Mouse (Mus musculus): Measurements from ENCODE around the gene Gabra1.

The Gabra1 gene

DNA sequence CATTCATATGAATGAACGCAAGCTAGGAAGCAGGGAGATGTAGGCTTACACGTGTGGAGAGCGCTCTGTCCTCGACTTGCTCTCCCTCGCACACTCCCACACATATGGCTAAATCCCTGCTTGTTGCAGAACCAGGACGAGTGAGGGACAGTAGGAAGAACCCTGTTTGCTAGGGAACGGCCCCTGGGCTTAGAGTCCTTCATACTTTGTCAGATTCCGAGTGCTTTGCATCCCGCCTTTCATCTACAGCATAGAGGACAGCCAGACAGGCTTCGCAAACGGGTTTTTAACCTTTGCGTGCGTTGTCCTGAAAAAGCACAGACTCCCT is at the start of gene Gabra1:
Gene Gabra1 (minus strand): TSS at position 106 of the 328 bp plus-strand sequence.
- no peak for DNase-seq (ENCODE audit: low spot score in 2 of 2)

DNA sequence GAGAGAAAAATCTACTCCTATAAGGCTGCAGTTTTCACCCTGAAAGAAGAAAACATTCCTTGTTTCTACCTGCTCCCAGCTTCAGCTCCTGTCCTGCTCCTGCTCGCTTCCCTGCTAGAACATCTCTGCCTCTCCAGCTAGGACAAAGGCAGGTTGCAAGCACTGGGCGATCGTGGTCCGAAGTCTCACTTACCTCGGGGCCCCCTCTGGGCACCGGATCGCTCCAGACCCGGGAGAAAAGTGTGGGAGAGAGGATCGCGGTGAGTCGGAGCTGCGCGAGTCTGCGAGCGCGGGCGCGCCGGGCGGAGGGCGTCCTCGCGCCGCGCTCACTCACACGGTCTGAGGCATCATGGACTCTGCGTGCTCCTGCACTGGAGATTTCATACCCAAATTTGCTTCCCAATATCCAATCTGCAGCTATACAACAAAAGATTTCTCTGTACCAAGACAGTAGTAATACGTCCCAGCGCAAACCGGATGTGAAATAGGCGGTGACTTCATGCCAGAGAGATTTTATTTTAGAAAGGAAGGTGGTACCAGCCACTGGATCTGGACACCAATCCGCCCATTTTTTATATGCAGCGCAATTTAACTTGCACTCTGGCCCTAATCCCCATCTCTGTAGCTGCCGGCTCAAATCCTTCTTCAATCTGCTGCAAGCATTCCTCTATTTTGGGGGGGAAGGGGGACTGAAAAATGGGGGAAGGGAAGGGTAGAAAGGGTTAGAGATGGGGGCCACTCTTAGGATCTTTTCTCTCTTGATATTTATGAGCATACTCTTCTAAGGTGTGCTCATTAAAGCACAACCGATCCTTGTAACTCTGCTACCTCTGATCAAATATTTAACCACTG is 531 bp downstream of the Gabra1 start:
- DNase-seq (ENCODE audit: low spot score in 2 of 2) = no peak

DNA sequence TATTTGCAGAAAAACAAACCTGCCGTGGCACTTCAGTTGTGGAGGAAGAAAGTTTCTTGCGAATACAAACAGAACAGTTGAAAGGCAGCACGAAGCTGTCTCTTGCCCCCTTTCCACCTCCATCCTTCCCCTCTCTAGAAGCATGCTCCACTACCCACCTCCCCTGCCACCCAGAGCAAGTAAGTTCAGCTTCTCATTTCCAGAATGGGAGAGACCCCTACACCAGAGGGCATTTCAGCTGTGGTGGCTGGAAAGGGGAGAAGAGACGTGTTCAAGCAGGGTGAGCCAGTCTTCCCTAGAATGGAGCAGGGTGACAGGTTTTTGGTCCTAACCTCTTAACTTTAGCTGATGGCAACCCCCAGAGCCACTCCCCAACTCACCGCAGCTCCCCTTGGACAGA is 1.3 kb downstream of the Gabra1 start:
- DNase-seq (ENCODE audit: low spot score in 2 of 2) = no peak

GRCm38 (mm10) chr11:42179535-42179934 is 3.2 kb downstream of the Gabra1 start:
- DNase-seq (ENCODE audit: low spot score in 2 of 2) = no peak

- DNase-seq (ENCODE audit: low spot score in 2 of 2) = no peak
Observed at GRCm38 (mm10) chr11:42178296-42178695, 4.4 kb downstream of the Gabra1 start.

DNA sequence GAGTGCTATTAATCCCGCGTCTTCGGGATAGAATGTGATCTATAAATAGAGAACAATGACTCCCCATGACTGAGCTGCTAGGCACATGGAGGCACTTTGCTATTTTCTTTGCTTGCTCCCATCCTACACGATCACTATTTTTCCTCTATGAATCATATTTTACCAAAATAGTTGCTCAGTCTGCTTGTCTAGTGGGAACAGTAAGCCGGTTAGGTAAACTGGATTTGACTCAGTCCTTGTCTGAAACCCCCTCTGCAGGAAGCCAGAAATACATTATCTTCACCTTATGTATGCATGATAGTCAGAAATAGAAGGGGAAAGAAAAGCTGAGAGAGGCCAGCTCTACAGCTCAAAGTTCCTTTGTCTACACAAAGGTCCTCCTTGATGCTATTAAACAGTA is 31.3 kb downstream of the Gabra1 start:
- DNase-seq (ENCODE audit: low spot score in 2 of 2) = no peak

GRCm38 (mm10) chr11:42116931-42117330 is 65.8 kb downstream of the Gabra1 start:
- DNase-seq (ENCODE audit: low spot score in 2 of 2) = no peak

- no peak for DNase-seq (ENCODE audit: low spot score in 2 of 2)
Observed at GRCm38 (mm10) chr11:42110051-42110450, 72.7 kb downstream of the Gabra1 start.

DNA sequence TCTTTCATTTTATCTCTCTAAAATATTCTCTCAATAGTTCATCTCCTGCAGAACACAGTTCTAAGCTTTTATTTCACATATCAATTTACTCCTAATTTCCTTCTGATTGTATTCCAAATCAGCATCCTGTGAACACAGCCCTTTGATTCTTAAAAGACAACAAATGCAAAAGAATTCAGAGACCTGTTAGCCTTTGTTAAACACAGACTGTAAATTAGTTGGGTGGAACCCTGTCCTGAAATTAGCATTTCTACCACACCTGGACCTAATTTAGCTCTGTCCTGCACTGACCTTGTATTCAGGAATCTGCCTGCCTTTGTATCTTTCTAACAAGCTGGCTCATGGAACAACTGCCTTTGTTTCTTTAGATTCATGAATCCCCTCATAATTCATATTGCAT is 73.1 kb downstream of the Gabra1 start:
- no peak for DNase-seq (ENCODE audit: low spot score in 2 of 2)

DNA sequence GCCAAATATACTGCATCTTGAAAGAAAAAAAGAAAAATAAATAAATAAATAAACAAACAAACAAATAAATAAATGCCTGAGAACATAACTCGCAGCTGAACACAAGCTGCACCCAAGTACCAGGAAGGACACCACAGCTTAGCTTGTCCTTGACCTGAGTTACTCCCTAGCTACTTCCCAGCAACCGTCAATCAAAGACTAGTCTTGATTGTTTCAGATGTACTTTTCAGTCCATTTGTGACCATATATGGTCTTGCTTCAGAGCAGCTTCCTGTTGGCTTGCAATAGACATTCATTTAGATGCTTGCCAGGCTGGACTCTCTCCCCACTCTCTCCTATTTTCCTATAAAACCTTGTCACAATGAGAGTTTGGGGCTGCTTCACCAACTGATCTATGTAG is 87.2 kb downstream of the Gabra1 start:
- no peak for DNase-seq (ENCODE audit: low spot score in 2 of 2)

All from urinary bladder, postnatal 4 days (tissue).